Mouse (Mus musculus) midbrain, postnatal 0 days (tissue): ENCODE data around the gene Dhdds. TPM values are rescaled to one million over a fixed set of nuclear protein-coding genes. Genes with fewer than 3 reads are reported as not detected.

Experiments
- ATAC-seq: fragments of 200-750 bp; cut with Nextera tagmentation; 2 replicates; pipeline ENCODE4 v1.8.0; 2017; ENCODE audit warnings: moderate number of reproducible peaks, mild to moderate bottlenecking, moderate TSS enrichment, moderate library complexity; ENCODE audit not compliant: low FRiP score
- DNase-seq: peaks from one replicate; pipeline ENCODE4 v3.0.0-alpha.2; 2015; ENCODE audit warnings: low spot score
- H3K27ac ChIP-seq: fragments of 300-500 bp; sonication (generic); 2 replicates; pipeline ENCODE4 v1.5.1; 2014; ENCODE audit warnings: low read depth, mild to moderate bottlenecking, low read length, mixed read lengths
- H3K27me3 ChIP-seq: fragments of 300-500 bp; sonication (generic); 2 replicates; pipeline ENCODE4 v1.6.1; 2014; ENCODE audit warnings: low read length, control low read depth, mixed read lengths; ENCODE audit not compliant: insufficient read depth
- H3K36me3 ChIP-seq: fragments of 300-500 bp; sonication (generic); 2 replicates; pipeline ENCODE4 v1.6.1; 2014; ENCODE audit warnings: low read length, control low read depth, mixed read lengths; ENCODE audit not compliant: insufficient read depth
- H3K4me1 ChIP-seq: fragments of 300-500 bp; sonication (generic); 2 replicates; pipeline ENCODE4 v1.6.1; 2014; ENCODE audit warnings: mild to moderate bottlenecking, control low read depth, antibody characterized with exemption, low read length, mixed read lengths; ENCODE audit not compliant: insufficient read depth
- H3K4me2 ChIP-seq: fragments of 300-500 bp; sonication (generic); 2 replicates; pipeline ENCODE4 v1.6.1; 2014; ENCODE audit warnings: low read depth, mild to moderate bottlenecking, low read length, mixed read lengths; ENCODE audit not compliant: poor library complexity, severe bottlenecking
- H3K4me3 ChIP-seq: fragments of 300-500 bp; sonication (generic); 2 replicates; pipeline ENCODE4 v1.5.1; 2014; ENCODE audit warnings: low read depth, mild to moderate bottlenecking, low read length, moderate library complexity
- H3K9ac ChIP-seq: fragments of 300-500 bp; sonication (generic); replicated peaks from 2 replicates; pipeline ENCODE4 v1.6.1; 2014; ENCODE audit warnings: mild to moderate bottlenecking, low read length, moderate library complexity, mixed read lengths; ENCODE audit not compliant: poor library complexity, severe bottlenecking
- H3K9me3 ChIP-seq: fragments of 300-500 bp; sonication (generic); 2 replicates; pipeline ENCODE4 v1.6.1; 2016; ENCODE audit warnings: low read length, control low read depth
- CTCF ChIP-seq: IDR thresholded peaks from 2 replicates; pipeline ENCODE4 v1.5.1; 2016; ENCODE audit warnings: antibody characterized with exemption, mild to moderate bottlenecking
- WGBS: fragments of 180-500 bp; shearing (Covaris S2); extraction: QIAGEN DNeasy Blood & Tissue Kit; methylation state at CpG from one replicate; pipeline ENCODE4 v1.1.7; 2014; 5-methylcytosine and 5-hydroxymethylcytosine counted together
- polyA plus RNA-seq: library from polyadenylated mRNA; unstranded; fragments of >200 nt; fragmentation: Nextera tagmentation; extraction: Ambion mirVana; gene quantifications from 2 replicates; pipeline ENCODE4 v1.2.1, GENCODE M21; 2015
- total RNA-seq: library from RNA; depleted of rRNA; stranded (reverse); fragments of >200 nt; gene quantifications from 2 replicates; pipeline ENCODE4 v1.2.3, GENCODE M21; 2014

Dhdds gene
- total and polyA plus RNA-seq, 2 experiments from 2014 or later = 38.3 to 46.2 TPM

GRCm38 (mm10) chr4:133968150-133968921 lies 32.4 kb downstream of the Dhdds start, which contains the start of gene Hmgn2:
Gene Hmgn2, minus strand, starts transcription at chr4:133968650.
- H3K9me3 ChIP-seq = no peaks in the 10 kb centered on the region
- WGBS = under 1% methylated on average over 41 of the region's 42 CpGs
- peaks cover 12% of the 10 kb centered on the region; the same call in 1 of the 2 replicates for H3K36me3 ChIP-seq
- H3K9ac ChIP-seq = peak within 1 kb of the TSS; percentile 95
- TF ChIP-seq CTCF = no peak
- peak within 1 kb of the TSS; percentile 80 for H3K4me2 ChIP-seq
- H3K4me3 ChIP-seq = peak within 1 kb of the TSS; percentile 53
- peak; percentile 52 for DNase-seq
- H3K27me3 ChIP-seq = no peaks in the 10 kb centered on the region
- H3K4me1 ChIP-seq = 0 out of 2 replicates have a peak, but pooled peaks cover 10% of the 10 kb centered on the region
- ATAC-seq = peak; percentile 66
- peak within 1 kb of the TSS; percentile 99 for H3K27ac ChIP-seq

- H3K4me1 ChIP-seq = 0 out of 2 replicates have a peak, but pooled peaks cover 10% of the 10 kb centered on the region
- TF ChIP-seq CTCF = no peak; the same call in 1 of the 2 replicates
- under 1% methylated on average over 26 of the region's 29 CpGs for WGBS
Observed at GRCm38 (mm10) chr4:133967866-133968149, 32.9 kb downstream of the Dhdds start.

GRCm38 (mm10) chr4:133967138-133967865 lies 33.4 kb downstream of the Dhdds start:
- ATAC-seq (peak; percentile 78), DNase-seq (peak; percentile 97)
- no peaks in the 10 kb centered on the region for H3K9me3 ChIP-seq
- peaks cover 13% of the 10 kb centered on the region for H3K36me3 ChIP-seq
- peak overlapping the region; percentile 99 for H3K27ac ChIP-seq
- H3K4me3 ChIP-seq = peak overlapping the region; percentile 53
- no peaks in the 10 kb centered on the region for H3K27me3 ChIP-seq
- H3K9ac ChIP-seq = peak overlapping the region; percentile 95
- peak overlapping the region; percentile 80 for H3K4me2 ChIP-seq
- no peak; the same call in 1 of the 2 replicates for TF ChIP-seq CTCF
- 2% methylated on average over 70 of the region's 101 CpGs for WGBS
- H3K4me1 ChIP-seq = 0 out of 2 replicates have a peak, but pooled peaks cover 10% of the 10 kb centered on the region

More at GRCm38 (mm10) chr4:133967866-133968149, 32.9 kb downstream of the Dhdds start:
- no peaks in the 10 kb centered on the region for H3K9me3 ChIP-seq
- peak overlapping the region; percentile 53 for H3K4me3 ChIP-seq
- peak overlapping the region; percentile 95 for H3K9ac ChIP-seq
- no peaks in the 10 kb centered on the region for H3K27me3 ChIP-seq
- DNase-seq (peak; percentile 98), ATAC-seq (peak; percentile 94)
- H3K27ac ChIP-seq = peak overlapping the region; percentile 99
- peak overlapping the region; percentile 80 for H3K4me2 ChIP-seq
- H3K36me3 ChIP-seq = peaks cover 13% of the 10 kb centered on the region

- Histone ChIP-seq H3K4me2 (peak overlapping the region; percentile 80), H3K9me3 (no peaks in the 10 kb centered on the region), H3K36me3 (peaks cover 13% of the 10 kb centered on the region), H3K4me3 (peak overlapping the region; percentile 53), H3K27me3 (no peaks in the 10 kb centered on the region), H3K4me1 (0 out of 2 replicates have a peak, but pooled peaks cover 10% of the 10 kb centered on the region), H3K9ac (peak overlapping the region; percentile 95), H3K27ac (no peak overlapping the region)
- WGBS = 45% methylated on average over 12 of the region's 12 CpGs
- TF ChIP-seq CTCF = no peak
- ATAC-seq = no peak
- DNase-seq = no peak
Observed at GRCm38 (mm10) chr4:133966271-133966940, 34.3 kb downstream of the Dhdds start.

GRCm38 (mm10) chr4:133962566-133962965 lies 38.2 kb downstream of the Dhdds start:
- Histone ChIP-seq H3K4me1 (0 out of 2 replicates have a peak, but pooled peaks cover 5% of the 10 kb centered on the region), H3K4me3 (no peak overlapping the region), H3K4me2 (no peak overlapping the region), H3K27ac (no peak overlapping the region), H3K27me3 (no peaks in the 10 kb centered on the region), H3K9me3 (no peaks in the 10 kb centered on the region), H3K36me3 (peaks cover 13% of the 10 kb centered on the region), H3K9ac (no peak overlapping the region)
- ATAC-seq (no peak), DNase-seq (no peak)
- 76% methylated on average over 7 of the region's 7 CpGs for WGBS
- no peak for TF ChIP-seq CTCF
